Mouse (Mus musculus): ENCODE measurements around the gene Kcnh1.

Gene Kcnh1

GRCm38 (mm10) chr1:192269911-192270310, 79.3 kb downstream of the Kcnh1 start:
- no peak for DNase-seq

GRCm38 (mm10) chr1:192277801-192278385, 87.3 kb downstream of the Kcnh1 start:
- DNase-seq: no peak

- no peak for DNase-seq
These were observed 93.8 kb downstream of the Kcnh1 start for GRCm38 (mm10) chr1:192284340-192284739.

GRCm38 (mm10) chr1:192284950-192285349, 94.4 kb downstream of the Kcnh1 start:
- no peak for DNase-seq

- no peak for DNase-seq
These were observed 97.9 kb downstream of the Kcnh1 start for GRCm38 (mm10) chr1:192288456-192288855.

- no peak for DNase-seq
These were observed 100.7 kb downstream of the Kcnh1 start for GRCm38 (mm10) chr1:192291286-192291685.

GRCm38 (mm10) chr1:192293391-192293790, 102.8 kb downstream of the Kcnh1 start:
- no peak for DNase-seq

- no peak for DNase-seq
These were observed 103.3 kb downstream of the Kcnh1 start for GRCm38 (mm10) chr1:192293921-192294320.

- no peak for DNase-seq
These were observed 104.8 kb downstream of the Kcnh1 start for GRCm38 (mm10) chr1:192295243-192295860.

- DNase-seq: no peak
These were observed 105.3 kb downstream of the Kcnh1 start for GRCm38 (mm10) chr1:192295902-192296301.

GRCm38 (mm10) chr1:192297481-192298128, 107.0 kb downstream of the Kcnh1 start:
- no peak for DNase-seq

GRCm38 (mm10) chr1:192300417-192300816, 109.8 kb downstream of the Kcnh1 start:
- DNase-seq: no peak

GRCm38 (mm10) chr1:192303615-192304014, 113.0 kb downstream of the Kcnh1 start:
- no peak for DNase-seq

GRCm38 (mm10) chr1:192305155-192305554, 114.6 kb downstream of the Kcnh1 start:
- no peak for DNase-seq

- DNase-seq: no peak
These were observed 116.5 kb downstream of the Kcnh1 start for GRCm38 (mm10) chr1:192307055-192307454.

- no peak for DNase-seq
These were observed 120.7 kb downstream of the Kcnh1 start for GRCm38 (mm10) chr1:192311298-192311697.

GRCm38 (mm10) chr1:192311851-192312438, 121.4 kb downstream of the Kcnh1 start:
- DNase-seq: no peak

GRCm38 (mm10) chr1:192312446-192312845, 121.9 kb downstream of the Kcnh1 start:
- no peak for DNase-seq

GRCm38 (mm10) chr1:192312998-192313397, 122.4 kb downstream of the Kcnh1 start:
- DNase-seq: no peak

GRCm38 (mm10) chr1:192313571-192313972, 123.0 kb downstream of the Kcnh1 start:
- DNase-seq: no peak

GRCm38 (mm10) chr1:192314044-192314443, 123.5 kb downstream of the Kcnh1 start:
- DNase-seq: no peak

- DNase-seq: no peak
These were observed 125.0 kb downstream of the Kcnh1 start for GRCm38 (mm10) chr1:192315392-192316070.

- no peak for DNase-seq
These were observed 133.6 kb downstream of the Kcnh1 start for GRCm38 (mm10) chr1:192324223-192324622.

Measured in thymus, postnatal 25 days (tissue).